Mouse (Mus musculus) spleen, embryonic (tissue): ENCODE measurements around the gene Klhl33.

ENCODE experiments used
- CTCF ChIA-PET: fragments of 350-600 bp; sonication (Branson Sonifier 250); formaldehyde crosslinking; loops from one replicate; lab custom pipeline; 2022; lab: Charles Lee

The Klhl33 gene

GRCm38 (mm10) chr14:50855788-50856187 is 41.5 kb downstream of the Klhl33 start:
- CTCF ChIA-PET, result interaction anchor here (0.6 kb wide), 1 partner anchor 43 kb away, joined by 3 read pairs; no protein-coding TSS in a partner anchor
